Mouse (Mus musculus): Measurements from ENCODE around the gene Plxna2. TPM values are rescaled to one million over a fixed set of nuclear protein-coding genes. Genes with fewer than 3 reads are reported as not detected.

The Plxna2 gene
- polyA plus RNA-seq, 1 experiment from 2014 or later: 23.9 TPM

- no peaks in the 10 kb centered on the region for H3K27me3 ChIP-seq (ENCODE audit: insufficient read depth, poor library complexity, severe bottlenecking)
- H3K27ac ChIP-seq: no peak overlapping the region
- H3K9me3 ChIP-seq: no peaks in the 10 kb centered on the region
- H3K36me3 ChIP-seq: peaks cover 89% of the 10 kb centered on the region
- H3K4me3 ChIP-seq: no peak overlapping the region
- no peaks in the 10 kb centered on the region for H3K4me1 ChIP-seq (replicated peaks)
- no peak for DNase-seq (ENCODE audit: low spot score)
Observed at GRCm38 (mm10) chr1:194808261-194808660, 190.2 kb downstream of the Plxna2 start.

GRCm38 (mm10) chr1:194808681-194809080 lies 190.7 kb downstream of the Plxna2 start:
- H3K4me1 ChIP-seq (replicated peaks): no peaks in the 10 kb centered on the region
- H3K36me3 ChIP-seq: peaks cover 92% of the 10 kb centered on the region
- H3K27me3 ChIP-seq (ENCODE audit: insufficient read depth, poor library complexity, severe bottlenecking): no peaks in the 10 kb centered on the region
- H3K4me3 ChIP-seq: no peak overlapping the region
- no peak for DNase-seq (ENCODE audit: low spot score)
- no peak overlapping the region for H3K27ac ChIP-seq
- H3K9me3 ChIP-seq: no peaks in the 10 kb centered on the region

- H3K36me3 ChIP-seq: peaks cover 98% of the 10 kb centered on the region
- DNase-seq (ENCODE audit: low spot score): no peak
- H3K4me3 ChIP-seq: no peak overlapping the region
- H3K27ac ChIP-seq: no peak overlapping the region
- H3K4me1 ChIP-seq (replicated peaks): no peaks in the 10 kb centered on the region
- no peaks in the 10 kb centered on the region for H3K9me3 ChIP-seq
- H3K27me3 ChIP-seq (ENCODE audit: insufficient read depth, poor library complexity, severe bottlenecking): no peaks in the 10 kb centered on the region
Observed at GRCm38 (mm10) chr1:194809600-194809999, 191.6 kb downstream of the Plxna2 start.

GRCm38 (mm10) chr1:194814187-194814586 lies 196.2 kb downstream of the Plxna2 start:
- DNase-seq (ENCODE audit: low spot score): no peak
- no peaks in the 10 kb centered on the region for H3K9me3 ChIP-seq
- no peaks in the 10 kb centered on the region for H3K4me1 ChIP-seq (replicated peaks)
- H3K27me3 ChIP-seq (ENCODE audit: insufficient read depth, poor library complexity, severe bottlenecking): no peaks in the 10 kb centered on the region
- WGBS: 89% methylated on average over 5 of the region's 5 CpGs
- H3K27ac ChIP-seq: no peak overlapping the region
- no peak overlapping the region for H3K4me3 ChIP-seq
- peaks cover 63% of the 10 kb centered on the region for H3K36me3 ChIP-seq

GRCm38 (mm10) chr1:194815547-194815946 lies 197.5 kb downstream of the Plxna2 start:
- Histone ChIP-seq H3K27me3 (ENCODE audit: insufficient read depth, poor library complexity, severe bottlenecking) (no peaks in the 10 kb centered on the region), H3K4me1 (replicated peaks) (no peaks in the 10 kb centered on the region), H3K27ac (no peak overlapping the region), H3K9me3 (no peaks in the 10 kb centered on the region), H3K36me3 (peaks cover 49% of the 10 kb centered on the region), H3K4me3 (no peak overlapping the region)
- no peak for DNase-seq (ENCODE audit: low spot score)
- WGBS: 71% methylated on average over 1 of the region's 1 CpGs

- DNase-seq (ENCODE audit: low spot score): peak; percentile 70
- Histone ChIP-seq H3K9me3 (no peaks in the 10 kb centered on the region), H3K4me1 (replicated peaks) (no peaks in the 10 kb centered on the region), H3K27ac (no peak overlapping the region), H3K4me3 (no peak overlapping the region), H3K36me3 (peaks cover 35% of the 10 kb centered on the region), H3K27me3 (ENCODE audit: insufficient read depth, poor library complexity, severe bottlenecking) (no peaks in the 10 kb centered on the region)
- 35% methylated on average over 2 of the region's 2 CpGs for whole genome bisulfite sequencing
Observed at GRCm38 (mm10) chr1:194816913-194817312, 198.9 kb downstream of the Plxna2 start.

- no peak overlapping the region for H3K27ac ChIP-seq
- no peaks in the 10 kb centered on the region for H3K36me3 ChIP-seq
- 87% methylated on average over 4 of the region's 4 CpGs for WGBS
- H3K4me3 ChIP-seq: no peak overlapping the region
- DNase-seq (ENCODE audit: low spot score): no peak
- H3K4me1 ChIP-seq (replicated peaks): no peaks in the 10 kb centered on the region
- H3K9me3 ChIP-seq: no peaks in the 10 kb centered on the region
- H3K27me3 ChIP-seq (ENCODE audit: insufficient read depth, poor library complexity, severe bottlenecking): no peaks in the 10 kb centered on the region
Observed at GRCm38 (mm10) chr1:194820953-194821352, 202.9 kb downstream of the Plxna2 start.

- H3K4me3 ChIP-seq: no peak overlapping the region
- H3K27ac ChIP-seq: no peak overlapping the region
- H3K9me3 ChIP-seq: no peaks in the 10 kb centered on the region
- no peaks in the 10 kb centered on the region for H3K27me3 ChIP-seq (ENCODE audit: insufficient read depth, poor library complexity, severe bottlenecking)
- no peaks in the 10 kb centered on the region for H3K4me1 ChIP-seq (replicated peaks)
- WGBS: 80% methylated on average over 1 of the region's 1 CpGs
- H3K36me3 ChIP-seq: no peaks in the 10 kb centered on the region
- DNase-seq (ENCODE audit: low spot score): no peak
Observed at GRCm38 (mm10) chr1:194821721-194822120, 203.7 kb downstream of the Plxna2 start.

GRCm38 (mm10) chr1:194828316-194828715 lies 210.3 kb downstream of the Plxna2 start:
- no peak overlapping the region for H3K27ac ChIP-seq
- no peaks in the 10 kb centered on the region for H3K9me3 ChIP-seq
- H3K4me3 ChIP-seq: no peak overlapping the region
- H3K27me3 ChIP-seq (ENCODE audit: insufficient read depth, poor library complexity, severe bottlenecking): no peaks in the 10 kb centered on the region
- H3K4me1 ChIP-seq (replicated peaks): no peaks in the 10 kb centered on the region
- DNase-seq (ENCODE audit: low spot score): no peak
- no peaks in the 10 kb centered on the region for H3K36me3 ChIP-seq

- Histone ChIP-seq H3K36me3 (no peaks in the 10 kb centered on the region), H3K27ac (no peak overlapping the region), H3K27me3 (ENCODE audit: insufficient read depth, poor library complexity, severe bottlenecking) (no peaks in the 10 kb centered on the region), H3K9me3 (no peaks in the 10 kb centered on the region), H3K4me3 (no peak overlapping the region), H3K4me1 (replicated peaks) (no peaks in the 10 kb centered on the region)
- DNase-seq (ENCODE audit: low spot score): no peak
Observed at GRCm38 (mm10) chr1:194835238-194835637, 217.2 kb downstream of the Plxna2 start.

GRCm38 (mm10) chr1:194836182-194836581 lies 218.2 kb downstream of the Plxna2 start:
- Histone ChIP-seq H3K36me3 (no peaks in the 10 kb centered on the region), H3K27me3 (ENCODE audit: insufficient read depth, poor library complexity, severe bottlenecking) (no peaks in the 10 kb centered on the region), H3K4me3 (no peak overlapping the region), H3K27ac (no peak overlapping the region), H3K4me1 (replicated peaks) (no peaks in the 10 kb centered on the region), H3K9me3 (no peaks in the 10 kb centered on the region)
- DNase-seq (ENCODE audit: low spot score): no peak
- WGBS: 77% methylated on average over 3 of the region's 3 CpGs

- Histone ChIP-seq H3K4me3 (no peak overlapping the region), H3K27me3 (ENCODE audit: insufficient read depth, poor library complexity, severe bottlenecking) (no peaks in the 10 kb centered on the region), H3K36me3 (no peaks in the 10 kb centered on the region), H3K4me1 (replicated peaks) (no peaks in the 10 kb centered on the region), H3K27ac (no peak overlapping the region), H3K9me3 (no peaks in the 10 kb centered on the region)
- DNase-seq (ENCODE audit: low spot score): no peak
- 93% methylated on average over 4 of the region's 4 CpGs for WGBS
Observed at GRCm38 (mm10) chr1:194836671-194837070, 218.7 kb downstream of the Plxna2 start.

GRCm38 (mm10) chr1:194839230-194839910 lies 221.4 kb downstream of the Plxna2 start:
- no peaks in the 10 kb centered on the region for H3K36me3 ChIP-seq
- no peak for DNase-seq (ENCODE audit: low spot score)

GRCm38 (mm10) chr1:194843020-194843419 lies 225.0 kb downstream of the Plxna2 start:
- no peaks in the 10 kb centered on the region for H3K4me1 ChIP-seq (replicated peaks)
- H3K9me3 ChIP-seq: no peaks in the 10 kb centered on the region
- no peak overlapping the region for H3K4me3 ChIP-seq
- 89% methylated on average over 2 of the region's 2 CpGs for WGBS
- no peaks in the 10 kb centered on the region for H3K27me3 ChIP-seq (ENCODE audit: insufficient read depth, poor library complexity, severe bottlenecking)
- no peaks in the 10 kb centered on the region for H3K36me3 ChIP-seq
- H3K27ac ChIP-seq: no peak overlapping the region
- DNase-seq (ENCODE audit: low spot score): no peak

More at GRCm38 (mm10) chr1:194839230-194839910, 221.4 kb downstream of the Plxna2 start:
- Histone ChIP-seq H3K9me3 (no peaks in the 10 kb centered on the region), H3K27ac (no peak overlapping the region), H3K4me3 (no peak overlapping the region), H3K4me1 (replicated peaks) (no peaks in the 10 kb centered on the region), H3K27me3 (ENCODE audit: insufficient read depth, poor library complexity, severe bottlenecking) (no peaks in the 10 kb centered on the region)
- WGBS: 42% methylated on average over 1 of the region's 1 CpGs
